Mouse (Mus musculus) gastrocnemius, postnatal 25 days (tissue): ENCODE results near the gene Svs1. TPM values are rescaled to one million over a fixed set of nuclear protein-coding genes. Genes with fewer than 3 reads are reported as not detected.
"Not testable (repeated sequence)": the region's sequence is repeated elsewhere in the genome, so short reads cannot be mapped to it uniquely, and the experiment has no call there.

Source experiments
- DNase-seq: peaks from one replicate; pipeline ENCODE4 v3.0.0; 2022
- long read RNA-seq, 2 experiments: library from polyadenylated mRNA; stranded (forward); transcript quantifications; one replicate each; pipeline ENCODE4 v2.0.0; 2021
- total RNA-seq, 2 experiments: library from RNA; stranded (reverse); gene quantifications; 1 replicate in 1 of 2; 2 replicates in 1 of 2; pipeline ENCODE4 v1.2.3; 2021

The Svs1 gene
- total RNA-seq = not detected
- long read RNA-seq, experiment 1 = 0 reads
- long read RNA-seq, experiment 2 = 0 reads

DNA sequence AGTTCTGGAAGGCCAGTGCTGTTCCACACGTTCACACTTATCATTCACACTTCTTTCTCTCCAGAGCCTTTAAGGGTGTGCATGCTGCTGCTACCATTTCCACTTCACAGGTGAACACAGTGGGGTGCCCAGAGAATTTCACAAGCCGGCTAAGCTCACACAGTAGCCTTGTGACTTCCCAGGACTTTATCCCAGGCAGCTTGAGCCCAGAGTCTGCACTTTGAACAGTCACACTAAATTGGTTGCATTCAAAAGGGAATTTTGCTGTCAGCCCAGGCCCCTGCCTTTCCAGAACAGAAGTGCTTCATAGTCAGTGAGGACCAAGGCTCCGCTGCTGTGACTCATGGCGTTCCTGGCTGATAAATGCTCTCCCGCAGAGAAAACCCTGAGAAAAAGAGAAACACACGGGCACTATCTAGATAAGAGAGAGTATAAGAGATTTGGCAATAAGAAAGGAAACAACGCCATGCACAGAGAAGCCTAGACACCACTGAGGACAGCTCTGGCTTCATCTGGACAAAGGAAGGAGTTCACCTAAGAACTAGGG, at the start of gene Svs1:
Gene Svs1, plus strand, starts transcription at position 418 of the 547 bp plus-strand sequence.
- no peak for DNase-seq

DNA sequence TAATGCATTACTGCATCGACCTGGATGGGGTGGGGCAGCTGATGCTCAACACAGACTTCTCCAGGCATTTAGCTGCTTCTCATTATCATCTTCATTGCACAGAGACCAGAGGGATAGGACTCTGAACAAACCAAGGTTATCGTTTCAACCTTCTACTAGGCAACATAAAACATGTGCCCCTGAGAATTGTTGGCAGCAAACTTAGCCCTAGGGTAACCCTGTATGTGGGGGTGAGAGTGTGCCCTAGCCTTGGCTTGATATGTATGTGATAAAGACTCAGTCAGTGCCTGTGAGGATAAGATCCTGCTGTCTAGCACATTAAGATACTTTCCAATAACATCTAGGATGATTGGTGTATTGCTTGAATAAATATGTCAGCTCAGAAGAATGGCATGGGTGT, 37.1 kb upstream of the Svs1 start:
- DNase-seq = no peak

DNA sequence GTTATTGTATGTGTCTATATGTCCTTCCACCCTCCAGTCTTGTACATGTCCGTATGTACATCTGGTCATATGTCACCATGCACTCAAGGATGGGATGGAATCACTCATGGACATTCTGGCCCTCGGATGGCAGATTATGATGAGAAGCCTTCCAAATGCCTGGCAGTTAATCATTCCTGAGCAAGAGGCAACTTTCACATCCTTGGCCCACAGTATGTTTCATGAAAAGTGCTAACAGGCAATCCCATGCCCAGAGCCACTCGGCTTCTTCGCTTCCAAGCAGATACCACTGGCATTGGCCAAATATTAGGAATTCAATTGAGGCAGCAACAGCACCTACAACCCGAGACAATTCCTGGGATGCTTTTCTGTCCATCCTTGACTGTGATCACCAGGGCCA, 36.0 kb upstream of the Svs1 start:
- DNase-seq = no peak

- no peak for DNase-seq
These were observed 35.0 kb upstream of the Svs1 start for GRCm38 (mm10) chr6:48951630-48952029.

DNA sequence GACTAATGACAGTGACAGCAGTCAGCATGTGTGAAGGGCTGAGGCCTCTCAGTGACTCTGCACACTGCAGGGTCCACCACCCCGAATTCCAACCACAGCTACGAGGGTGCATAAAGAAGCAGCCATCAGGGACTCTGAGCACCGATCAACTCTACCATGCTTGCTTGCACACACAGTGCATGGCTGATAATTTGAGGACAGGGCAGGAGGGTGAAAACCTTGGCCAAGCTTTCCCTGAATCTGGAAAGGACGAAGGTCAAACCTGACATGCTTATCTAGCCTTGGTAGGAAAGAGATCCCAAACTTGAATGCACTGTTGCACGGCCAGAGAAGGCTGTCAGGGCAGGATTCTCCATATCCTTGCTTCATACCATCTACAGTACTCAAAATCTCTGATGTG, 33.4 kb upstream of the Svs1 start:
- no peak for DNase-seq

DNA sequence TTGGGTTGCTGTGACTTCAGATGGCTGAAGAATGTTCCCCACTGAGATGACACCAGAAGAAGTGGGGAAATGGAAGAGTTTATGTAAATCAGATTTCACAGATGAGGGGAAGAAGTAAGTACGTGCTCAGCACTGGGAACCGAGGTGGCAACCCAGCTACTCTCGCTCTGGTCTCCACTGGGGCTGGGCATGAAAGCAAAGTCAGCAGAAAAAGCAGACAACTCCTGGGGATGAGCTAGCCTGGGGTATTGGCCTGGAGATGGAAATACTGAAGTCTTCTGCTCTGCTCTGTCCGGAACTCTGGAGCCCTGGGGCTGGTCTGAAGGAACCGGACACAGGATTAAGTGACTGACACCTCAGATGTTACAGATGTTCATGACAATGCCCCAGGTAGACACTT, 32.5 kb upstream of the Svs1 start:
- no peak for DNase-seq

DNA sequence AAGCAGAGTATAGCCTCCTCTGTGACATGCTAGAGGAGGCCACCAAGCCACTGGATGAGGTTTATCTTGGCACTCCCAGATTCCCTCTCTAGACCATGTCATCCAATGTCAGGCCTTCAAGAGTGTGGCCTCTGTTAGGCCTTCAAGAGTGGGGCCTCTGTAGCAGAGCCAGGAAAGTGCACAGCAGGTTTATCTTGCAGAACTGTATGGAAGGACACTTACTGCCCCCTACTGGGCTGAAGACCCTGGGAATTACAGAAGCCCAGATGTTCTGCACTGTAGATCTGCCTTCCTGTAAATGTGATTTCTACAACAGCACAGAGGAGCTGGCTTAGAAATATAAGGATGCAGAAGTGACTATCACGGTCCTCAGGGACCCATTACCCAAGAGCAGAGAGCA, 31.7 kb upstream of the Svs1 start:
- no peak for DNase-seq

DNA sequence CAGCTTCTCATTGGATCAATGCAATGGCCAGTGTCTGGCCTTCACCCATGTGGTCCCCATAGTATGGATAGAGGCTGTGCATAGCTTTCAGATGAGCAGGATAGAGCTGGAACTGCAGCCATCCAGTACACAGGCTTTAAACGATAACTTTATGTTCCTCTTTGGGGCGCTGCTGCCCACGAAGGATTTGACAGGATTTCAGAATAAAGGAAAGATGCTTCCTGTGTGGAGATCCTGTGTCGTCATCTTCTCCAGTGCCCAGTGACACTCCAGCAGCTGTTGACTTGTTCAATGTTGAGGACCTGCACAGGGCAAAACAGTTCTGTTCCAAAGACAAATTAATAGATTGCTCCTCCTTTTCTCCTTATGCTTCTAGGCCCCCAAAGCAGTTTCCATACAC, 29.9 kb upstream of the Svs1 start:
- DNase-seq = no peak

GRCm38 (mm10) chr6:48958053-48958452, 28.6 kb upstream of the Svs1 start:
- no peak for DNase-seq

GRCm38 (mm10) chr6:48959151-48959550, 27.5 kb upstream of the Svs1 start:
- DNase-seq = not testable (repeated sequence)

GRCm38 (mm10) chr6:48966696-48967095, 20.0 kb upstream of the Svs1 start:
- not testable (repeated sequence) for DNase-seq

DNA sequence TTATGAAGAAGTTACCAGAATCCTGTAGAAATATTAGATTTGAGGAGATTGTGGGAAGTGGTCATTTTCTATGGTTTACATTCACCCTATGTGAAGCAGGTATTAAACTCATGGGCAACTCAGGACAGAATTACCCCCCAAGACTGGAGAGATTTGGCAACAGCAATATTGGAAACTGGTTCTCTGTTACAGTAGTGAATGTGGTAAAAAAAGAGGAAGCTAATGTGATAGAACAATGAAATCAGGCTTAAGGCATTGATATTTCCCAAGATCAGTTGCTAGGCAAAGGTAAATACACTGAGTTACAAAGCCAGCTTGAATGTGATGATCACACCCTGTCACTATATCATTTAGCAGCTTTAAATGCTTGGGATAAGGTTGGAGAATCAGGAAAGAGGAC, 18.8 kb upstream of the Svs1 start:
- DNase-seq = no peak

GRCm38 (mm10) chr6:48974663-48975062, 12.0 kb upstream of the Svs1 start, which contains the start of gene Doxl2:
TSS of gene Doxl2 (plus strand) at chr6:48974963.
- no peak for DNase-seq

GRCm38 (mm10) chr6:48979616-48980015, 7.0 kb upstream of the Svs1 start:
- no peak for DNase-seq

DNA sequence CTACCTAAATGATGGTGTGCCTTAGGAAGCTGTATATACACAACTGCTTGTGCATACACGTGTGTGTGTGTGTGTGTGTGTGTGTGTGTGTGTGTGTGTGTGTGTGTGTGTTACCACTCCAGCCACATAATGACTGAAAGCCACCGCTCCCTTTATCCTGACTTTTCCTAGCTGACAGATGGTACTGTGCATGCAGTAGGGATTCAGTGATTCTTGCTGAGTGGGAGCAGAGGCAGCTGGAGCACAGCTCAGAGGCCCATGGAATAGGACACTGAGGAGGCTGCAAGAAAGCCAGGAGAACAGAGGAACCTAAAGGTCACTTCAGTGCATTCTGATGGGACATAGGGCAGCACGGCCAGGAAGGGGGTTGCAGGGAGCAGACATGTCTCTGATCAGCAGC, 4.4 kb upstream of the Svs1 start:
- DNase-seq = no peak

DNA sequence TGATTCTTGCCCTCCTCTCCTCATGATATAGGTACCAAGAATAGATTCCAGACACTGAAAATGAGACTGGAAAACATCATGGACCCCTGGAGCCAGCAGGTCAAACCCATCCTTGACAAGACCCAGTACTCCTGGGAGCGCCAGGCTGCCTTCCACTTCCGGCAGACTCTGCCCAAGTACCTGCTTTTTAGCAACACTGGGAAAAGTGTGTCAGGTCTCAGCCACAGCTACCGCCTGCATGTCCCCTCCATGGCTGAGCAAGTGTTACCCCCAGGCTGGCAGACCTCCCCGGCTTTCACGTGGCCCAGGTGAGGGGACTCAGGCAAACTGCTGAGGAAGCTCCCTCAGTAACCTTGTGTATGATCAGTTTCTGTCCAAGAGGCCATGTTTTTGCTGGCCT, 3.3 kb downstream of the Svs1 start:
- no peak for DNase-seq

- DNase-seq = no peak
These were observed 5.3 kb downstream of the Svs1 start for GRCm38 (mm10) chr6:48991991-48992390.

- DNase-seq = no peak
These were observed 11.5 kb downstream of the Svs1 start for GRCm38 (mm10) chr6:48998186-48998585.

DNA sequence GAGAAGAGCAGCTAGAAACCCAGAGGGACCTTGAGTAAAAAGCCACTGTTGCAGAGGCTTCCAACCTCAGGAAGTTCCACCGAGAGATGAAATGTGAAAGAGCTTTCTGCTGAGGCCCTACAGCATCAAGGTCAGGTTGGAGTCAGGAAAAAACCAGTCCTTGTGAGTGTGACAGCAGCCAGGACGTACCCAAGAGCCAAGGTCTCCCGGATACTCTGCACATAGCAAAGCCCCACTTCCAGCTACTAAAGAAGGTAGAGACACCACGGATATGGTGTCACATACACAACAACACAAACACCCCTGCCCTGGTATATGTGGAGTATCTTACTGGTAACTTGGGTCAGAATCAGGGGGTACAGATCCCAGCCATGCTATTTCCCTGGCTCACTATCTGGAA, 12.1 kb downstream of the Svs1 start:
- DNase-seq = no peak

DNA sequence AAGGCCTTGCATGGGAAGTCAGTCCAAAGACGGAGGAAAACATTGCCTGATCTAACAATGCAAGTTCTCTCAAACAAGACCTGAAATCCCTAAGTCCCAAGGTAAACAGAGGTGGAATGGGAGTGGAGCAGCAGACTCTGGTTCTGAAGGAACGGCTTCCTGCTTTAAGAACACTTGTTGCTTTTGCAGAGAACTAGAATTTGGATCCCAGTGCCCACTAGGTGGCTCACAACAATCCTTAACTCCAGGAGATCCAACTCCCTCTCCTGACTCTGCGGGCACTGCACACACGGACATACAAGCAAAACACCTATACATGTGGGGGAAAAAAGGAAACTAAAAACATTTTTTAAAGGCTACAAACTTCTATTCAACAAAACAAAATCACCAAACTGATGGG, 16.7 kb downstream of the Svs1 start:
- no peak for DNase-seq

DNA sequence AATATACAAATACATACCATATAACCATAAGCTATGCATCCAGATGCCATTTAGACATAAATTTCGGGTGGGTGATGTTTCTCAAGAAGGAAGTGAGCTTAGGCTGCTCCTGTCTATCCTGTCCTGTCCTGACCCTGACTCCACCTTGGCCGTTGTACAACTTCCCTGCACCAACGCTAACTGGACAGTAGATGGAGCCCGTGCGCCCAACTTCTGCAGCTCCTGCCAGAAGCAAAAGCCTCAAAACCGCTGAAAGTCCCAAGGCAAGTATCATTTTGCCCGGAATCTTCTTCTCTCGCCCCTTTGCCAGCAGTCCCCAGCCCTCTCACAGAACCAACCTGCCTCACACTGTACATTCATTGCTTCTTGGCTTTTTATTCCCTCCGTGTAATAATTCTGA, 21.3 kb downstream of the Svs1 start:
- peak; percentile 40 for DNase-seq

- DNase-seq = no peak
These were observed 21.9 kb downstream of the Svs1 start for GRCm38 (mm10) chr6:49008420-49009160.

DNA sequence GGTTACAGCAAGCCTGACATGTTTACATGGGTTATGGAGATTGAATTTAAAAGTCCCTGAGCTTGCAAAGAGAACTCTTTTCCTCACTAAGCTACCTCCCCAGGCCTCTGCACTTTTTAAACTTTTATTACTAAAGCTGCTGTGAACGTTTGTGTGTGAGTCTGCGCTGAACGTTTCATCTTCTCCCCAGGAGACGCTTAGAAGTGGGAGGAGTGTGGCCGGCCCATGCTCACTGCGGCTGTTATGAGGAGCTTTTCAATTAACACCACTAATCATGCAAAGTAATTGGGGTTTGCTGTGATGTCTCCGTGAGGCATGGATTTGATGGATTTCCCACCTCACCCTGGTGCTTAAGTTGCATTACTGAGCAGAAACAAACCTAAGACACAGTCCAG, 22.5 kb downstream of the Svs1 start:
- DNase-seq = no peak

DNA sequence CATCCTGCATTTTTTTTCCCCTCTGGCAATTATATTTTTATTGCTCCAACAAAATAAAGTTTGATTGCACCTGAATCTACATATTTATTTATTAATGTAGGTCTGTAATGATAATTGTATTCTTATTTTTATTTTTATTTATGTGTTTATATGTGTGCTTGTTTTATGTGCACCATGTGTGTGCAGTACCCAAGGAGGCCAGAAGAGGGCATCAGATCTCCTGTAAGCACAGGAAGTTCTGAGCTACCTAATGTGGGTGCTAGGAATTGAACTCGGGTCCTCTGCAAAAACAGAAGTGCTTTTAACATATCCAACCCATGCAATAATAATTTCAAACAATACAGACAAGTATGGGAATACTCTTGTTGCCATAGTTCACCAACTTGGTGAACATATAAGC, 23.0 kb downstream of the Svs1 start:
- DNase-seq = no peak
